Mouse (Mus musculus): Measurements from ENCODE around the gene Gm28539.
"Not testable (repeated sequence)": the region's sequence is repeated elsewhere in the genome, so short reads cannot be mapped to it uniquely, and the experiment has no call there.

The Gm28539 gene

DNA sequence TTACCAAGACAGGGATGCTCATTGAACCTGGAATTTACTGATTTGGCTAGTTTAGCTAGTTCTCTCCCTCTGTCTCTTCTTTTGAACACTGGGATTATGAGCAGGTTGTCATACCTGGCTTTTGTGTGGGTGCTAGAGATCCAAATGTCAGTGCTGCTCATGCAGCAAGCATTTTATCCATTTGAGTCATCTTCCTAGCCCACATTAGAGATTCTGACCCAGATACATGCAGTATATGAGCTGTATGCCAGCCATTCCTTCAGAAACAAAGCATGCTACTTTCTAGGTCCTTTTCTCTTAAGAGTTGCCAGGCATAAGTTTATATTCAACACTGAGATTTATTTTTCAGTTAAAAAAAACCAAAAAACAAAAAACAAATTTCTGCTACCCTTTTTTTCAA is 116.4 kb downstream of the Gm28539 start:
- in situ Hi-C loops (cut with MboI, MseI): no loop called here

- in situ Hi-C loops (cut with MboI, MseI): no loop called here
Measured at GRCm38 (mm10) chr16:18955070-18955469, 118.7 kb downstream of the Gm28539 start.

DNA sequence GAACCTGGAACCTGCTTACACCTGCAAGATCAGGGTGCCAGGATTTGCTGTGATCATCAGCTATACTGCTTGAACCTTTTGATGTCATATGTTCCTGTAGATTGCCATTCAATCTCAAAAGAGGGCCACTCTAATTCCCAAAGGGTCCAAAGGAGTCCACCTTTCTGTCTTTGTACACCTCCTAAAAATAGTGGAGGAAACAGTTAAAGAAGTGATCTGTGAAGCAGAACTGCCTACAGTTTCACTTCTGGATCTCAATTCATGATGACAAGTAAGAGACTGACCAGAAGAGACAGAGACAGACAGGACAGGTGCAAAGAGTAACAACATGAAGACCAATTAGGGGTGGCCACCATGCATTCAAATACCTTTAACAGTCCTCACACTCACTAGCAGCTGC is 127.1 kb downstream of the Gm28539 start:
- in situ Hi-C loops (cut with MboI, MseI): no loop called here

- in situ Hi-C loops (cut with MboI, MseI): no loop called here
Measured at GRCm38 (mm10) chr16:18969420-18970128, 133.2 kb downstream of the Gm28539 start.

DNA sequence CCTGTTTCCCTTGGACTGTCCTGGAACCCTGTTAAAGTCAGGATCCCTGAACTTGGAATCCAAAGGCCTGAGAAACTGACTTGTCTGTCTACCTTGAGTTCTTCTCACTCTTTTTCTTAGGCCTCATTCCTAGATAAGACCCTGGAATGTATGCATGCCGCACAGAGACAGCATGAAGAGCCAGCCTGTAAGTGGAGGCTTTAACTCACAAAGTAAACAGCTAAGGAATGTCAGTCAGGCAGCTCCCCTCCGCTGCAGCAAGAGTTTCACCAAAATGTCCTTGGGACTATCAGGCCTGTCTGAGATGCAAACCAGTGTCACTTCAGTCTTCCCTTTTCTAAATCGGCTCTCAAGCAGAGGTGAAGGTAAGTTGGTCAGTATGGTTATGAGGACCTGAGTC is 134.5 kb downstream of the Gm28539 start:
- in situ Hi-C loops (cut with MboI, MseI): no loop called here

DNA sequence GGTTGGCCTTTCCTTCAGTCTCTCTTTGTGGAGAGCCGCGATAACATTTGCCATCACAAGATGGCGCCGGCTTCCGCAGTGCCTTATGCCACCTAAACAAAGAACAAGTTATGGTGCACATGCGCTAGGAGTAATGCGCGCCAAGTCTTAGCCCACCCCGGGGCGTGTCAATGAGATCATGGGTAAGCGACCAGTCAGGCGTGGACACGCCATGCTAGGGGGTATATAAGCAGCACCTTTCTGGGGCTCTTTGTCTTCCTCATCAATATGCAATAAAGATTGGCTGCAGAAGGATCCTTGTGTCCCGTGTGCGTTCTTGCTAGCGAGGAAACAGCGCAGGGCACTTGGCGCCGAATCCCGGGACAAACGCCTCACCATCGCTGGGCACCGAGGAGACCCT is 139.3 kb downstream of the Gm28539 start:
- in situ Hi-C loops (cut with MboI, MseI): loop anchor here in 1 of 2 experiments (25.0 kb wide), 1 partner anchor 862 kb away; no protein-coding TSS in a partner anchor

DNA sequence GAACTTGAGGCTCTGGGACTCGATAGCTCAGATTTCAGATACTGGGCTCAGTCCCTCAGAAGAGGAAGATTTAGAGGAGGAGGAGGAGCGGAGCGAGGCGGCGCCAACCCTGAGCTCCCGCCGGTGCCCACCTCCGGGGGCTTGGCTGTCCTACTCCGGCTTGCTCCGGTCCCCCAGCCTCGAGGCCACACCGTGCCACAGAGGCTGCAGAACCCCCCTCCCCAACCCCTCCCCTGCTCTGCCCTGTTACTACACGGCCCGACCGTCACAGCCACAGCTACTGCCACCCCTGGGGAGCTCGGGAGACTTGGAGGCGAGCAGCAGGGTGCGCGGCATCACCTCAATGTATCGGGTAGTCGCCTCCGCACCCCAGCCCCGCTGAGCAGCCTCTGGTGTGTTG is 139.9 kb downstream of the Gm28539 start:
- in situ Hi-C loops (cut with MboI, MseI): loop anchor here in 1 of 2 experiments (25.0 kb wide), 1 partner anchor 861 kb away; no protein-coding TSS in a partner anchor

- in situ Hi-C loops (cut with MboI, MseI): loop anchor here in 1 of 2 experiments (25.0 kb wide), 1 partner anchor 851 kb away; no protein-coding TSS in a partner anchor
Measured at GRCm38 (mm10) chr16:18986381-18986780, 150.0 kb downstream of the Gm28539 start.

DNA sequence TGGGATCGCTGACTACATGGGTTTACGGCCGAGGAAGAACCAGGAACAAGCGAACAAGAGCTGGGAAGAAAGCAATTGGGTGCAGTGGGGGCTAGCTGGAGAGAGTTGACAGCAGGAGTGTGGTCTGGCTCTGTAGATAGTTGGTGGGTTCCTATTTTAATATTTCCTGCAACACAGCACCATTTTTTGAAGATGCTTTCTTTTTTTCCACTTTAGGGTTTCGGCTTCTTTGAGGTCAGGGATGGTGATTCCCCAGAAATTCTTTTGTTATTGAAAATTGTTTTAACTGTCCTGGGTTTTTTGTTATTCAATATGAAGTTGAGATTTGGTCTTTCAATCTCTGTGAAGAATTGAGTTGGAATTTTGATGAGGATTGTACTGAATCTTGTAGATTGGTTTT is 150.5 kb downstream of the Gm28539 start:
- in situ Hi-C loops (cut with MboI, MseI): loop anchor here in 1 of 2 experiments (25.0 kb wide), 1 partner anchor 850 kb away; no protein-coding TSS in a partner anchor

DNA sequence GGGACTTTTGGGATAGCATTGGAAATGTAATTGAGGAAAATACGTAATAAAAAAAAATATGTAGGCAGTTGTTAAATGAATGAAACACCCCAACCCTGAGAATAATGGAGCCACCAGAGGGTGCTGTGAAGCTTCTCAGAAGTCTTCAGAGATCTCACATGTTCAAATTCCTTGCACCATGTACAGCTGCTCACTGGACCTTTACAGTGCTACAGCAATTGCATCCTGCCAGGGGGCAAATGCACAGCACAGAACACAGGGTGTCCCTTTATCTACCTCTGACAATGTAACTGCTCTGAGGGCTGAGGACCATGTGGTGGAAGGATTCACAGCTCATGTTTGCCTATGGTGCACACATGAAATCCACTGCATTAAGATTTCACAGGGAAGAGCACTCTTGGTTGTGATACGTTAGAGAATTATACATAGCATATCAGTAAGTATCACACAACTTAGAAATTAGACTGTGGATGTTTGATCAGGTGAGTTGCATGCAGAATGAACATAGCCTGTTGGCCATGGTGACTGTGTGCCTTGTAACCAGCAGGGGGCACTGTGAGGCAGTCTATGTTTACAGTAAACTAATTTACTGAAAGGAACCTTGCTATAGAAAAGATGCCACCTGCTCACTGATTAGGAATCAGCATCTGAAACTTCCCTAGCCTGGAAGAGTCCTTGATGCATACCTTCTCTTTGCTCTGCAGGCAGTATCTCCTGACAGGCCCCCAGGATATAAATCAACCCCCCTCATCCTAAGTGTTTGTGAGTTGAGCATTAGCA is 166.4 kb downstream of the Gm28539 start:
- in situ Hi-C loops (cut with MboI, MseI): not testable (repeated sequence)

GRCm38 (mm10) chr16:19003757-19004156 is 167.4 kb downstream of the Gm28539 start:
- in situ Hi-C loops (cut with MboI, MseI): no loop called here

DNA sequence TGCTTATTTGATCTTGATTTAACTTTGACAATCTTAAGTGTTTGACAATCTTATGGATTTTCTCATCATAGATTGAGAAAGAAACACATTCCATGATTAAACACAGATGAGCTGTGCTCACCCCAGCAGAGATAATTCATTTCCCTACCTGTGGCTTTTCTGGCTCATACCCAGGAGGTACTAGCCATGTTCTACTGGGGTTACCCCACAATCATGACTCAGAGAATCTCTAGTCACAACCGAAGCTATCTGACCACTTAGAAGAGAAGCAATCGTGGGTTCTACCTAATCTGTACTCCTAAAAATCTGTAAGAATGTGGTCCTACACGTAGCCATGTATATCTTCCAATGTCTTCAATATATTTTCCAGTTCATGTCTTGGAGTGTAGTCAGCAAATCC is 168.9 kb downstream of the Gm28539 start:
- in situ Hi-C loops (cut with MboI, MseI): no loop called here

Data from T-helper 17 cell (primary cell).